Mouse (Mus musculus): ENCODE data around the gene Cul5.

- TF ChIP-seq CTCF (conservative IDR thresholded peaks at IDR 0.05; ENCODE audit: low read length) (no peak), NANOG (IDR thresholded peaks at IDR 0.05; ENCODE audit: borderline replicate concordance, low read length) (no peak), POU5F1 (IDR thresholded peaks at IDR 0.05; ENCODE audit: borderline replicate concordance, low read length) (no peak)
Measured at GRCm38 (mm10) chr9:53607192-53607591, 62.6 kb downstream of the Cul5 start.

Data from E14TG2a.4 (cell line).